32 mouse cellular contexts compared by ENCODE assay signal in genomic region chr5:106649995-106650394, GRCm38 (mm10). TPM values are rescaled to one million over a fixed set of nuclear protein-coding genes. Genes with fewer than 3 reads are reported as not detected.
DNase-seq lines count a peak whose midpoint lies in the region; ATAC-seq lines count a peak whose summit lies in the region.
"Had no signal": no experiment of that assay in that cellular context is flagged by ENCODE, and none has a peak within 500 bp of the region (broad histone marks: within the 10 kb centered on the region; RNA-seq: fewer than 3 reads in every experiment).

No protein-coding gene starts in this region.

- peak; percentile 42 for DNase-seq in CD4-positive helper T cell, adult 2 months (ENCODE audit: low read depth, low spot score)
- no peak for DNase-seq in c-Kit-positive CD71-positive TER-119-positive erythroid progenitor cells, embryonic 14.5 days (ENCODE audit: low spot score)
- no peak for DNase-seq in gastrocnemius, postnatal 14 days
- DNase-seq: adrenal gland, postnatal 10 days; cerebellum, adult 11 months; gastrocnemius, adult 2 months; kidney, adult 11 months; kidney, postnatal 4 days; left cerebral cortex, postnatal 4 days; liver, embryonic 13.5 days; lung, adult 18-20 months; lung, postnatal 10 days; right cerebral cortex, postnatal 14 days had no signal

- intact Hi-C loops in gastrocnemius, postnatal 14 days (cut with DNase I; ENCODE audit: low total_unique reads), result loop anchor here (10.0 kb wide), 2 partner anchors 185 to 285 kb away; no protein-coding TSS in a partner anchor

- peak; percentile 78 for ATAC-seq in CD4-positive, CD25-positive, alpha-beta regulatory T cell, adult 4 months
- peak; percentile 46; the same call in 1 of the 2 replicates for ATAC-seq in granulocyte monocyte progenitor cell, adult 5-6 weeks (replicated peaks; ENCODE audit: poor library complexity, severe bottlenecking)
- peak; percentile 40 for ATAC-seq in megakaryocyte progenitor cell, adult 5-6 weeks (replicated peaks; ENCODE audit: poor library complexity)
- ATAC-seq: forebrain, embryonic 16.5 days; hindbrain, postnatal 0 days; midbrain, embryonic 13.5 days had no signal

RNA-seq across cellular contexts. Expression of gene Gm17304, which starts 41.1 kb away (rescaled TPM):
- polyA plus RNA-seq in CD4-positive, CD25-positive, alpha-beta regulatory T cell, adult 4 months (2017; shearing (Covaris generic)), result not detected
- total RNA-seq in granulocyte monocyte progenitor cell, adult 5-6 weeks (2014; fragmentation: Nextera tagmentation), result not detected in 2 replicates
- total RNA-seq in granulocyte monocyte progenitor cell, adult 5-6 weeks (2017), result not detected in 2 replicates
- not detected in 2 replicates for total RNA-seq in megakaryocyte progenitor cell, adult 5-6 weeks (2015)
- not detected in 2 replicates for total RNA-seq in megakaryocyte progenitor cell, adult 5-6 weeks (2017)
- not detected for total RNA-seq in gastrocnemius, postnatal 14 days (2021)
- total RNA-seq: adrenal gland, postnatal 10 days; gastrocnemius, adult 2 months; gastrocnemius, postnatal 4 days; heart, postnatal 25 days; hindbrain, postnatal 0 days; layer of hippocampus, adult 8-10 months; layer of hippocampus, postnatal 25 days; left cerebral cortex, postnatal 4 days had no signal
- polyA plus RNA-seq: C2C12; embryonic facial prominence, embryonic 13.5 days; forebrain, embryonic 10.5 days; forebrain, embryonic 16.5 days; heart, embryonic 15.5 days; hindbrain, embryonic 12.5 days; hindbrain, postnatal 0 days; kidney, embryonic 15.5 days; limb, embryonic 14.5 days; liver, embryonic 13.5 days; midbrain, embryonic 13.5 days; neural tube, embryonic 13.5 days; stomach, embryonic 15.5 days had no signal

RNA-seq across cellular contexts. Expression of gene Zfp644, which starts 47.1 kb away (rescaled TPM):
- polyA plus RNA-seq in CD4-positive, CD25-positive, alpha-beta regulatory T cell, adult 4 months (2017; shearing (Covaris generic)), result 10 to 100 TPM; 36.7 to 52.0 TPM
- total RNA-seq in granulocyte monocyte progenitor cell, adult 5-6 weeks (2014; fragmentation: Nextera tagmentation), result 70.3 and 74.0 TPM in 2 replicates
- 61.9 and 63.9 TPM in 2 replicates for total RNA-seq in granulocyte monocyte progenitor cell, adult 5-6 weeks (2017)
- total RNA-seq in megakaryocyte progenitor cell, adult 5-6 weeks (2015), result 73.1 and 92.7 TPM in 2 replicates
- total RNA-seq in megakaryocyte progenitor cell, adult 5-6 weeks (2017), result 67.8 and 79.0 TPM in 2 replicates
- 10 to 100 TPM; 40.2 to 43.9 TPM for total RNA-seq in gastrocnemius, postnatal 14 days (2021)
